Mouse (Mus musculus) v-Abl transformed pro-B cells (cell line): ENCODE data around the gene Thsd7b.

Source experiments
- in situ Hi-C, 2 experiments: fragments of 400-800 bp; cut with MboI; formaldehyde crosslinking; loops; one replicate each; pipeline ENCODE4 v1.15.1; 2025; ENCODE audit not compliant: unreplicated experiment in 2 of 2

Gene Thsd7b

DNA sequence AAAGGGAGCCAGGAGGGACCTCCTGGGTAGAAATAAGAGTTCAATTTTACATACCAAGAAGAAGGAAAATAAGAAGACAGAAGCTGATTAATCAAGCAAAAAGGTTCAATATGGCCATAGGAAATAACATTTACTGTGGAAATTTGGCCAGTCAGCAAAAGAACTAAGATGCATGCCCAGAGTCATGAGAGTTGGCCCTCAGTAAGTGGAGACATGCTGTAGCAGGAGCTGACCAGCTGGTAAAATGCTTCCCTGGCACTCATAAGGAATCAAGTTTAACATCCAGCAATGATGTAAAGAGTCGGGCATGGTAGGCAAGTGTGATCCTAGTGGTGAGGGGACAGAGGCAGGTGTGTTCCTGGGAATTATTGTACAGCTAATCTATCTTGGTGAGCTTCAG, 243.3 kb downstream of the Thsd7b start:
- in situ Hi-C loops = no loop called here

- in situ Hi-C loops = no loop called here
Observed at GRCm38 (mm10) chr1:129519751-129520150, 246.6 kb downstream of the Thsd7b start.

- in situ Hi-C loops = no loop called here
Observed at GRCm38 (mm10) chr1:129526967-129527366, 253.9 kb downstream of the Thsd7b start.

DNA sequence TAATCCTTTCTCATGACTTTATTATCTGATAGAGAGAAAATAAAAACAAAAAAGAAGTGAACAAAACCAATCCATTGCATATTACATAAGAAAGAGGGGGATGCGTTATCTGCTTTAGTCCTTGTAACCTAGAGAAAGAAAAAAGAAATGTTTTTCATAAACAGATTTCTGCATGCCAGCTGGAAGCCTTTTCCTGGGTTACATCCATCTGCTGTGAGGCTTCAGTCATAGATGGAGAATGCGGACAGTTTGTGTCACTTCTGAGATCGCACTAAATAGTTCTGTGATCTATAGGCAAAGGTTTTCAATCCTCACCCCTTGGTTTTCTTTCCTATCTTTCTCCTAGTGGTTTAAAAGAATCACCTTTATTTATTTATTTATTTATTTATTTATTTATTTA, 259.1 kb downstream of the Thsd7b start:
- in situ Hi-C loops = no loop called here

- in situ Hi-C loops = no loop called here
Observed at GRCm38 (mm10) chr1:129538508-129538907, 265.4 kb downstream of the Thsd7b start.

DNA sequence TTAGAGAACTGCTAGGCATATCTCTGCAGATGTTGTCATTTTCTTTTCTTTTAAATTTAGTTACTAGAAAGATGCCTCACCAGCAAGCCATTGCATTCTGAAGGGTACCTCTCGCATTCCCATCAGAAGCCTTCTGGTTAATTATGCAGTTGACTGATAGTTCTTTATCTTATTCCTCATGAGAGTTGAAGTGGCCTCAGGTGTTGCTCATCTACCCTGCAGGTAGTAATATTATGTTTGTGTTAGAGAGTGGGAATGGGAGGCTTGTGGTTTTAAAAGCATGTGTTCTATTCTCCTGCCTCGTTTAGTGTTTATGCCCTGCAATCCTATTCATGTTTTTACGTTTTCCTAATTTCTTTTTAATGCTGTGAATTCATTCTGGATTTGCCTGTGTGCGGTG, 265.9 kb downstream of the Thsd7b start:
- in situ Hi-C loops = no loop called here

DNA sequence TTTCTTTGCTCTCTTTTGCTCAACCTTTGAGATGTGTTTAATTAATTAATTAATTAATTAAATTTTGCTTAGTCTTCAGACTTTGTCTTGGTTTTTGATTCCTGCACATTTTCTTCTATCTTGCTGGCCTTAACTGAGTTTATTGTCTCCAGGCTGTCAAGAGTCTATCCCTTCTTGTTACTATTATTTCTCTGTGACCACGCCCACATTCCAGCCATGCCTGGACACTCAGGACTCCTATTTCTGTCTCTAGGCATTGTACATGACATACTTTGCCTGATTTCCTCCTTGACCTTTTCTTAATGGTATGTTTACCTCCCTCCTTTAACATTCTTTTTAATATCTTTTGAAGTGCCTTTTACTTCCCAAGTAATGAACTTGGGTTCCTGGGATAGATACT, 267.6 kb downstream of the Thsd7b start:
- in situ Hi-C loops = no loop called here

DNA sequence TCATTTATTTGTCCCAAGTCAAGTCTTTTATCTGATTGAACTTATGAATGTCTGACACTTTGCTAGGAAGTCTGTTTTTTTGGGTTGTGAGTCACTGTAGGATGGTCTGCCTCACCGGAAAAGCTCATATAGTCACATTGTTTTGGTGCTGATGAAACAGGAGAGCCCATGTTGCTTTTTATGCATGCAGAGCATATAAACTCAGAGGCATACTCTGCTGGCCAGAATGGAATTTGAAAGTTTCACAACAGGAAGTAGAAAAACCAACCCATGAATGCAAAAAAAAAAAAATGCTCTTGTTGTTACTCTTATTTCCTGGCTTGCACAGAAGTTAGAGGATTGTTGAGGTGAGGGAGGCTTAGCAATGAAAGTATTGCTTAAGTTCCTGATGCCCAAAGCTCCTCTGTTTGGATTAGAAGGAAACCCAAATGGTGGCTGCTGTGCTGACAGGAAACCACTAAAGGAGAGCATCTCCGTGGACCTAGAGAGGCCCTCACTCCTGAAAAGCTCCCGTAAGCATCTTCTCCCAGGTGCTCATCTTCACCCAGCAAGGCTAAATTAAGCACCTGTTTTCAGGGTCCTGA, 269.6 kb downstream of the Thsd7b start:
- in situ Hi-C loops = no loop called here

DNA sequence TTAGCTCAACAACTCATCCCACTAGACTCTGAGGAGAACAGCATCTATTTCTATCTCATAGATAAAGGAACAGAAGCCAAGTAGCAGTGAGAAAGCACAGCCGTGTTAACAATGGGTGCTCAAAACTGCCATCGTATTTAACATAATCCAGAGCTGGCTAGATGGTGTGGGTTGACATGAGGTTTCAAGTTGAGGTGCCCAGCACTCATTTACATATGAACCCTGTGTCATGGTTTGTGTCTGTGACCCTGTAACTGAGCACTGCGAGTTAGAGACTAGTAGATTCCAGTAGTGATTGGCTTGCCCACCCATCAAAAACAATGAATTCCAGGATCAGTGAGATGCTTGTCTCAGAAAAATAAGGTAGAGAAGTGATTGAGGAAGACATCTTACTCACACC, 270.1 kb downstream of the Thsd7b start:
- in situ Hi-C loops = no loop called here

GRCm38 (mm10) chr1:129558054-129558453, 285.0 kb downstream of the Thsd7b start:
- in situ Hi-C loops = no loop called here

DNA sequence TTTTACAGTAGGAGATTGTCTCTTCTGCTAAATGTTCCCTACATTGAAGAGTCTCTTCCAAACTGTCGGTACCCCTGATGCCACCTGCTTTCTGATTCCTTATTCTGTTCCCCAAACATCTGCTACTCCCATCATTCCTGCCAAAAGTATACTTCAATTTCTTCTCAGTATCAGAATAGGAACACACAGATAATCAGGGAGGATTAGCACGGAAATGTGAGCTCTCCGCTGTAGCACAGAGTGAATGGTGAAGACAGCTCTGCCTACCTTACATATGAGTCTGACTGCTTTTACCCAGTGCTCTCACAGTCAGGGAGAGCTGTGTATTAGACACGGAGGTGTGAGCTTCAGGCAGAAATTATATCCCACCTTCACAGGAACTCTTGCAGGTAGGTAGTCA, 286.0 kb downstream of the Thsd7b start:
- in situ Hi-C loops = no loop called here

GRCm38 (mm10) chr1:129559812-129560211, 286.7 kb downstream of the Thsd7b start:
- in situ Hi-C loops = no loop called here

GRCm38 (mm10) chr1:129562707-129563106, 289.6 kb downstream of the Thsd7b start:
- in situ Hi-C loops = no loop called here

DNA sequence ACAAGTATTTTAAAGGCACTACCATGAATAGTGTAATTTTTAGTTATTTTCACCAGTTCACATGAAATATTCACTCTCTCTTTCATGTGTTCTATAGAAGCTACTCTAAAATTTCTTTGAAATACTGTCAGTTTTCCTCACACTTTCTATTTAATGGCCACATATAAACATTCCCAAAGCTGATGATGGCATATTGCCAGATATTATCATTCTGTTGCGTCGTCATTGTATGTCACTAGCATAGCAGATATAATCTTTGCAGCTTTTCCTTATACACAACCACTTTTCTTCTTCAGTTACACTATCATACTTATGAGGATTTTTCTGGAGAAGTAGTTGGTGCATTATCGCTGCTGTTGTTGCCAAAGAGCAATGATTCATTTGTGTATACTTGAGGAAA, 297.4 kb downstream of the Thsd7b start:
- in situ Hi-C loops = no loop called here

DNA sequence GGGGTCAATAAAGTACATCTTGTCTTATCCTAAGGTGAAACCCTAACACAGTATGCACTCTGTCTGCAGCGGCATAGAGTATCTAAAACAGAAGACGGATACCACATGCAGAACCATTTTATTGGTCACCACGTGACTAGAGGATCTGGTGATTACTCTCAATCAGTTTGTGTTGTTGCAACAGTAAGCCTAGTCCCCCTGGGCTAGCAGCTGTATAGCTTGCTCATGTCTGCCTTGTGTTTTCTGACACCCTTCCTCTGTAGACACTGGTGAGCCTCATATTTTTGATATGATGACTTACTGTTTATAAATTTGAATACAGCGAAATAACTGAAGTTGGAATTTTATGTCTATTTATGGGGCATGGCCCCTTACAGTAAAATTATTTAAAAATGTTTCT, 306.9 kb downstream of the Thsd7b start:
- in situ Hi-C loops = no loop called here

DNA sequence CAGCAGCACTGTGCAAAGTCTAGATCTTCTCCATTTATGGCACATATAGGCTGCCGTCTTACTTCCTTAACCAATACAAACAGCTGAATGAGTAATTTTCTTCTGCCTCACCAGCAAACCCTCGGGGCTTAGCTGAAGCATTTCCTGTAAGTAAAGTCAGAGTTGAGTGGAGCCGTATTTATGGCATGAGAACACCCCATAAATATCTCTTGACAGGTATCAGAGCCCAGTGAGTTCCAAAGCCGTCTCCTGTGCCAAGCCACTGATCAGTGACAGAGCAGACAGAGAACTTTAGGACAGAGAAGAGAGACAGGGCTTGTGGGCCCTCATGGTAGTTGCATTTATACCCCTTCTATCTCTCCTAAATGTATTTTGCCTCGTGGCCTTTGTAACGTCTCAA, 313.5 kb downstream of the Thsd7b start:
- in situ Hi-C loops = no loop called here

DNA sequence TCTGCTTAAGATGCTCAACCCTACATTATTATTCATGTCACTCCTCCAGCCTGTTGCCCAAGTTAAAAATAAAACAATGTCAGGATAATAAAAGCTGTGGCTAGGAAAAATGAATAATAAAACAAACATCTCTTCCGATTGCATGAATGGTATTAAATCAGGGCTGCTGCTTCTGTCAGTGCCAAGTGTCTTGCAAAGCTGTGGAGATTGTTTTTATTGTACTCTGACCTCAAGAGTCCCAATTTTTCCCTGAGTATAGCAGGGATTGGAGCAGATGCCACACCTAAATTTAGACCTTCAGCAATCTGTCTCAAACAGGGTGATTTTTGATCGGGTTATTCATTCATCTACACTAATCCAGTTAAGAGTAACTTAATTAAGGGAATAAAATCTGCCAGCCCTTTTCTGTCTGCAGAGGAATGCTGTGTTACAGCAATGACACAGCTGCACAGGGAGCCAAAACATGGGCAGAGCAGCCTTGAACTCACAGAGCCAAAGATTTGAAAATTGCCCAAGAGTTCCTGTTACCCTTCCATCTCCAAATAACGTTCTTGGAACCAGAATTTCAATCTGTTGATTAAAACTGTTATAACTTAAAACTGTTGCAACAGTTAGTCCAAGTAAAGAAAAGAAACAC, 316.4 kb downstream of the Thsd7b start:
- in situ Hi-C loops = no loop called here

DNA sequence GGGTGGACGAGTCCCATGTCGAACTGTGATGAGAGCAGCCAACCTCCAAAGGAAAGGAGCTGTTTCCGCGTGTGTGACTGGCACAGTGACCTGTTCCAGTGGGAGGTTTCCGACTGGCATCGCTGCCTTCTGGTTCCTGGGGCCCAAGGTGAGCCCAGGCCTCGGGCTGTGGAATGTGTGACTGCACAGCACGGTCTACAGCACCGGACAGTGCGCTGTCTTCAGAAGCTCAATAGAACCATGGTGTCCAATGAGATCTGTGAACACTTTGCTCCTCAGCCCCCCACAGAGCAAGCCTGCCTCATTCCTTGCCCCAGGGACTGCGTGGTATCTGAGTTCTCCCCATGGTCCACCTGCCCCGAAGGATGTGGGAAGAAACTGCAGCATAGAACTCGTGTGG, 322.3 kb downstream of the Thsd7b start:
- in situ Hi-C loops = no loop called here

- in situ Hi-C loops = no loop called here
Observed at GRCm38 (mm10) chr1:129600933-129601332, 327.8 kb downstream of the Thsd7b start.

DNA sequence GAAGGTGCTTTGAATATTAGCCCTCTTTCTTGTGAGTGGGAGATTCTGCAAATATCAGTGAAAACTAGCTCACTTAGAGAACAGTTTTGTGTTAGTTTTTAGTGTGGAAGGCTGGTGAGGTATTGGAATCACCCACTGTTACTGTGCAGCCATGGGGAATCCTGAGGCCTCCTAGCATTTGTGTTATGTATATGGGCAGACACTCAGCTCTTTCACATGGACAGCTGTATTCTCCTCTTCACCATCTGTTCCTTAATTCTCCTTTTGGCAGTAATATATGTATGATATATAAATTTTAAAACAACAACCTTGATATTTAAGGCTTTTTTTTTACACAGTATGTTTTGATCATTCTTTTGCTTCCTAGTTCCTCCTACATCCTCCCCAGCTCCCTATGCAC, 329.2 kb downstream of the Thsd7b start:
- in situ Hi-C loops = no loop called here

GRCm38 (mm10) chr1:129608395-129608794, 335.3 kb downstream of the Thsd7b start:
- in situ Hi-C loops = no loop called here

DNA sequence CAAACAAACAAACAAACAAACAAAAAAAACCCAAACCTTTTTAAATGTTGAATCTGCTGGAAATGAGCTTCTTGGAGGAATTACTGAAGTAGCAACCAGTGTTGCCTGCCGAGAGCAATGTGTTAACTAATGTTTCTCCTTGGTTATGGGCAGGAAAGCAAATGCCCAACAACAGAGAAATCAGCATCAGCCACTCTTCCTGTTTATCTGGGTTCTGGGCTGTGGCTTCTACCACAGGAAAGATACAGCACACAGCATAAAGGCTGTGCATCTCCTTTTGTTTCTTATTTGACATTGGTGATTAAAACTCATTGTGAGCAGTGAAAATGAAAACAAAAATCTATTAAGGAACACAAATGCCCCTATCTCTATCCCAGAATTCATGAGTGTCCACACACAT, 343.0 kb downstream of the Thsd7b start:
- in situ Hi-C loops = no loop called here
